Mouse (Mus musculus) kidney, adult 11 months (tissue): ENCODE results near the gene Acot7.

Experiments
- DNase-seq: peaks from one replicate; pipeline ENCODE4 v3.0.0; 2022

The Acot7 gene

GRCm38 (mm10) chr4:152151966-152152544, 25.9 kb upstream of the Acot7 start, which contains the start of gene Espn:
Gene Espn (minus strand): TSS chr4:152152371.
- no peak for DNase-seq

- DNase-seq, result peak; percentile 74
Measured at GRCm38 (mm10) chr4:152153771-152154177, 24.2 kb upstream of the Acot7 start.

- no peak for DNase-seq
Measured at GRCm38 (mm10) chr4:152155019-152155418, 22.9 kb upstream of the Acot7 start.

- DNase-seq, result no peak
Measured at GRCm38 (mm10) chr4:152157779-152158584, 20.0 kb upstream of the Acot7 start.

- no peak for DNase-seq
Measured at GRCm38 (mm10) chr4:152158585-152159284, 19.2 kb upstream of the Acot7 start, which contains the start of gene Hes2. Gene Hes2 (plus strand): TSS chr4:152158867.

- no peak for DNase-seq
Measured at GRCm38 (mm10) chr4:152159285-152159678, 18.7 kb upstream of the Acot7 start.

- DNase-seq, result peak; percentile 87
Measured at GRCm38 (mm10) chr4:152160748-152161147, 17.2 kb upstream of the Acot7 start.

- peak; percentile 71 for DNase-seq
Measured at GRCm38 (mm10) chr4:152161601-152162000, 16.3 kb upstream of the Acot7 start.

GRCm38 (mm10) chr4:152162748-152163147, 15.2 kb upstream of the Acot7 start:
- no peak for DNase-seq

- DNase-seq, result no peak
Measured at GRCm38 (mm10) chr4:152165036-152165931, 12.7 kb upstream of the Acot7 start.

GRCm38 (mm10) chr4:152168052-152168451, 9.9 kb upstream of the Acot7 start:
- DNase-seq, result no peak

- DNase-seq, result no peak
Measured at GRCm38 (mm10) chr4:152169103-152169502, 8.8 kb upstream of the Acot7 start.

- DNase-seq, result no peak
Measured at GRCm38 (mm10) chr4:152170286-152170685, 7.6 kb upstream of the Acot7 start.

GRCm38 (mm10) chr4:152171543-152171942, 6.4 kb upstream of the Acot7 start:
- DNase-seq, result no peak

- DNase-seq, result peak; percentile 70
Measured at GRCm38 (mm10) chr4:152173041-152173440, 4.9 kb upstream of the Acot7 start.

- no peak for DNase-seq
Measured at GRCm38 (mm10) chr4:152173956-152174355, 4.0 kb upstream of the Acot7 start.

- no peak for DNase-seq
Measured at GRCm38 (mm10) chr4:152176638-152177037, 1.3 kb upstream of the Acot7 start.

- no peak for DNase-seq
Measured at GRCm38 (mm10) chr4:152177174-152177536, 779 bp upstream of the Acot7 start.

- no peak for DNase-seq
Measured at GRCm38 (mm10) chr4:152178344-152178864, 470 bp downstream of the Acot7 start.

GRCm38 (mm10) chr4:152178916-152179705, 1.2 kb downstream of the Acot7 start:
- DNase-seq, result no peak

GRCm38 (mm10) chr4:152179946-152180660, 2.2 kb downstream of the Acot7 start:
- no peak for DNase-seq
